Mouse (Mus musculus) C2C12 (cell line): Measurements from ENCODE around the gene Nudt8. TPM values are rescaled to one million over a fixed set of nuclear protein-coding genes. Genes with fewer than 3 reads are reported as not detected.

Source experiments
- H3K27me3 ChIP-seq: one replicate; pipeline ENCODE4 v1.6.1; 2011; ENCODE audit not compliant: control insufficient read depth, insufficient read depth, insufficient read length
- H3K36me3 ChIP-seq: one replicate; pipeline ENCODE4 v1.6.1; 2011; ENCODE audit not compliant: control insufficient read depth, insufficient read depth
- H3K4me3 ChIP-seq: one replicate; pipeline ENCODE4 v1.5.1; 2011; ENCODE audit warnings: mild to moderate bottlenecking, control low read depth; ENCODE audit not compliant: poor library complexity, insufficient read depth, severe bottlenecking
- H3K79me2 ChIP-seq: one replicate; pipeline ENCODE4 v1.6.1; 2011; ENCODE audit not compliant: control insufficient read depth, insufficient read depth
- H3K79me3 ChIP-seq: one replicate; pipeline ENCODE4 v1.6.1; 2011; ENCODE audit warnings: low read depth, control low read depth
- H3ac ChIP-seq: one replicate; pipeline ENCODE3; 2011; ENCODE audit warnings: low read depth; ENCODE audit not compliant: control insufficient read depth, insufficient read length
- CEBPB ChIP-seq: IDR thresholded peaks from one replicate; pipeline ENCODE4 v1.6.1; 2011; ENCODE audit warnings: low read depth, mild to moderate bottlenecking, control low read depth, moderate library complexity
- CTCF ChIP-seq: IDR thresholded peaks from one replicate; pipeline ENCODE4 v1.5.1; 2011; ENCODE audit not compliant: control insufficient read depth, insufficient read depth, insufficient read length
- FOSL1 ChIP-seq: IDR thresholded peaks from one replicate; pipeline ENCODE4 v1.8.0; 2011; ENCODE audit warnings: mild to moderate bottlenecking, low read length; ENCODE audit not compliant: poor library complexity, insufficient read depth, severe bottlenecking
- MAX ChIP-seq: IDR thresholded peaks from one replicate; pipeline ENCODE4 v1.6.1; 2011; ENCODE audit warnings: mild to moderate bottlenecking, control low read depth
- MYOD1 ChIP-seq: IDR thresholded peaks from one replicate; pipeline ENCODE4 v1.6.1; 2011; ENCODE audit warnings: low read depth; ENCODE audit not compliant: control insufficient read depth, insufficient read length
- MYOG ChIP-seq: IDR thresholded peaks from one replicate; pipeline ENCODE4 v1.6.1; 2011; ENCODE audit not compliant: control insufficient read depth, insufficient read length; ENCODE audit errors: extremely low read depth
- USF1 ChIP-seq: IDR thresholded peaks from one replicate; pipeline ENCODE4 v1.6.1; 2011; ENCODE audit warnings: low read depth, mild to moderate bottlenecking, control low read depth, moderate library complexity
- polyA plus RNA-seq: library from polyadenylated mRNA; unstranded; fragments of >200 nt; fragmentation: generic; extraction: Trizol; gene quantifications from one replicate; pipeline ENCODE4 v1.2.1, GENCODE M21; 2012; ENCODE audit warnings: missing spikeins

The Nudt8 gene
- polyA plus RNA-seq, 1 experiment: 28.1 TPM

DNA sequence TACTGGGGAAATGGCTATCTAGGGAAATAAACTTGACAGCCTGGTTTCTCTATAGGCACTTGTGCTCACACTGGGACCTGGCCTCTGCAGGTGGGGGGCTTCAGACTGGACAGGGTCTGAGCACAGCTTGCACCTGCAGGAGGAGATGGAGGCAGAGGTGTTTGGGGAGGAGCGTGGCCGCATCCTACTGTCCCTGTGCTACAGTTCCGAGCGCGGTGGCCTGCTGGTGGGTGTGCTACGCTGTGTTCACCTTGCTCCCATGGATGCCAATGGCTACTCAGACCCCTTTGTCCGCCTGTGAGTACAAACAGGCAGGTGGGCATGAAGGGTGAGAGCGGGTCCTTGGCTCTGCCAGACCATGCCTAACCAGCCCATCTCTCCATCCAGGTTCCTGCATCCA lies 5.6 kb downstream of the Nudt8 start:
- H3K79me3 ChIP-seq: no peaks in the 10 kb centered on the region
- no peak overlapping the region for H3ac ChIP-seq
- TF ChIP-seq MAX: no peak
- TF ChIP-seq FOSL1: no peak
- TF ChIP-seq MYOD1: no peak
- TF ChIP-seq CTCF: no peak
- no peak for TF ChIP-seq MYOG
- TF ChIP-seq USF1: no peak
- TF ChIP-seq CEBPB: no peak
- peaks cover 50% of the 10 kb centered on the region for H3K36me3 ChIP-seq
- no peak overlapping the region for H3K4me3 ChIP-seq
- no peaks in the 10 kb centered on the region for H3K27me3 ChIP-seq
- peaks cover 1% of the 10 kb centered on the region for H3K79me2 ChIP-seq

DNA sequence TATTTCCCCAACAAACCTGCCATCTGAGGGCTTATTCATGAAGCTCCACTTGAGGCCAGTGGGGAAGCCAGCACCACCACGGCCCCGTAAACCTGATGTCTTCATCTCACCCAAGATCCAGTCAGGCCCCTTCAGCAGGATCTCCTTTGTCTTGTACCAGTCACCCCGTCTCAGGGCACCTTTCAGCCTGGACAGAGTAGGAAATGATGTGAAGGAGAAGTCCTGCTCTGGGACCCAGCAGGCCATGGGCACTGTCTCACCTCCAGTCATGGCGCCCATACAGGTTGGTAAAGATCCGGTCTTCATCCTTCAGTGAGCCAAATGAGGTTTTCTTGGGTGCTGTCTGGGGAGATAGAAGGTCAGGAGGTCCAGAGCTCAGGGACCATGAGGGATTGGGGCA lies 10.7 kb downstream of the Nudt8 start:
- no peak overlapping the region for H3K4me3 ChIP-seq

DNA sequence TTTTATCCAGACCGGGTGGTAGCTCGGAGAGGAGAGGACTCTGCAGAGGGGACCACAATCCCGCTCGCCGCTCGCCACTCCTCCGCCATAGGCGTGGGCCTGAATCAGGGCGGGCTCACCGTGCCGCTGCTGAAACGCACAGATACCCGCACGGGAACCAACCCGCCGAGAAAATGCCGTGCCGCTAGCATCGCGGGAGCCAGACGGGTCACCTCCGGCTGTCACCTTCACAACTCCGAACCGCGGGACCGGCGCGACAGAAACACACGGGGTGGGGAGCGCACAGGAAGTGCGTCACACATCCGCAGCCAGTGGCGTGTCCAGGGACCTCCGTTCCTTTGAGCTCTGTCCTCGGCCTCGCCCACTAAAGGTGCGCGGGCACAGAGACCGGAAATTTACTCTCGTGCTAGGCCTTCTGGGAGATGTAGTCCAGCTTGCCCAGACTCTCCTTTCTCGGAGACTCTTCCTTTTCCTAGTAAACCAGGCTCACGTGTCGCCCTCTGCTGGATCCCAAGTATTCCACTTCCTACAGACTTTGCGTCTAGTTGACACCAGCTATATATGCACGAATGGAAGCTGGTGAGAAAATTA lies 12.1 kb downstream of the Nudt8 start, which contains the start of gene Ndufv1:
Ndufv1 (minus strand) TSS at position 375 of the 591 bp plus-strand sequence.
- Histone ChIP-seq H3K79me2 (peaks cover 15% of the 10 kb centered on the region), H3K36me3 (peaks cover 33% of the 10 kb centered on the region), H3K4me3 (peak within 1 kb of the TSS; percentile 97), H3K79me3 (peaks cover 8% of the 10 kb centered on the region), H3K27me3 (no peaks in the 10 kb centered on the region), H3ac (peak within 1 kb of the TSS; percentile 91)
- TF ChIP-seq USF1 (peak; percentile 53), MYOG (no peak), MAX (peak; percentile 66), FOSL1 (no peak), CTCF (peak; percentile 70), MYOD1 (no peak), CEBPB (no peak)

More for the DNA sequence above, 10.7 kb downstream of the Nudt8 start:
- Histone ChIP-seq H3K79me3 (peaks cover 8% of the 10 kb centered on the region), H3K79me2 (peaks cover 15% of the 10 kb centered on the region), H3K36me3 (peaks cover 45% of the 10 kb centered on the region), H3K27me3 (no peaks in the 10 kb centered on the region), H3ac (no peak overlapping the region)
- TF ChIP-seq FOSL1 (no peak), CEBPB (no peak), CTCF (no peak), MAX (no peak), MYOD1 (no peak)

DNA sequence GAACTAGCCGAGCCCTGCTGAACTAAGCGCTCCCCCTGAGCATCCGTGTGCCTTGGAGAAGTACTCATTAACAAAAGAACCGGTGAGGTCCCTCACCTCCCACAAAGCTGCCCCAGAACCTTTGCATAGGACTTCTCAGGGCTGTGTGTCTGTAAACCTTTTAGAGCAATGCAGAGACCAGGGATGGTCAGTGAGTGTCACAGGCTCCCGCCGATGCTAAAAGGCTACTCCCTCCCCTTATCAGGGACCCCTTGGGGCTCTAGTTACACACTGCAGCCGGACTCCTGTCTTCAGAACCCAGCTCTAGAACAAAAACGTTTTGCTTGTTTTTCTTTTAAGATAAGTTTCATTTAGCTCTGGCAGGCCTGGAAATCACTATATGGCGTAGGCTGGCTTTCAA lies 12.7 kb downstream of the Nudt8 start:
- Histone ChIP-seq H3K79me3 (peaks cover 8% of the 10 kb centered on the region), H3ac (peak overlapping the region; percentile 55), H3K36me3 (peaks cover 27% of the 10 kb centered on the region), H3K27me3 (no peaks in the 10 kb centered on the region), H3K4me3 (no peak overlapping the region), H3K79me2 (peaks cover 15% of the 10 kb centered on the region)
- no peak for TF ChIP-seq USF1
- TF ChIP-seq FOSL1: no peak
- TF ChIP-seq CEBPB: no peak
- no peak for TF ChIP-seq MYOG
- TF ChIP-seq MYOD1: no peak
- TF ChIP-seq CTCF: no peak
- TF ChIP-seq MAX: no peak

DNA sequence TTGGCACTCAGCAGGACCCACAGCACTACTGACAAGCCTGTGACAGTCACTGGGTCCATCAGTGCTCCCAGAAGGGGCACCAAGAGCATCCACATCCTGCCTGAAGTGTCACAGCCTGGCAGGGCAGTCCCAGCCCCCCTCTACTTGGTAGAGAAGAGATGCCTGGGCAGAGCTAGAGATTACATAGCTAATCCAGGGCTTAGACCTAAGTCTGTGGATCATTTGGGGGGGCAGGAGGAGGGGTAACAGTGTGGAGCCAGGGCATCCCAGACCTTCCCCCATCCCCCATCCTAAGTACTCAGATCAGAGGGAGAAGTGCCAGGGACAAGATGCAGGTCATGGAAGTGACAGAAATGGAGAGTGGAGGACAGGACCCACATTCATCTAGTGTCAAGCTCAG lies 14.4 kb downstream of the Nudt8 start:
- no peak for TF ChIP-seq MAX
- TF ChIP-seq CEBPB: no peak
- no peak for TF ChIP-seq MYOG
- TF ChIP-seq USF1: no peak
- TF ChIP-seq FOSL1: no peak
- no peak for TF ChIP-seq MYOD1
- no peak for TF ChIP-seq CTCF
- H3ac ChIP-seq: no peak overlapping the region
- H3K79me2 ChIP-seq: peaks cover 15% of the 10 kb centered on the region
- peaks cover 13% of the 10 kb centered on the region for H3K36me3 ChIP-seq
- no peak overlapping the region for H3K4me3 ChIP-seq
- H3K27me3 ChIP-seq: no peaks in the 10 kb centered on the region
- peaks cover 8% of the 10 kb centered on the region for H3K79me3 ChIP-seq

DNA sequence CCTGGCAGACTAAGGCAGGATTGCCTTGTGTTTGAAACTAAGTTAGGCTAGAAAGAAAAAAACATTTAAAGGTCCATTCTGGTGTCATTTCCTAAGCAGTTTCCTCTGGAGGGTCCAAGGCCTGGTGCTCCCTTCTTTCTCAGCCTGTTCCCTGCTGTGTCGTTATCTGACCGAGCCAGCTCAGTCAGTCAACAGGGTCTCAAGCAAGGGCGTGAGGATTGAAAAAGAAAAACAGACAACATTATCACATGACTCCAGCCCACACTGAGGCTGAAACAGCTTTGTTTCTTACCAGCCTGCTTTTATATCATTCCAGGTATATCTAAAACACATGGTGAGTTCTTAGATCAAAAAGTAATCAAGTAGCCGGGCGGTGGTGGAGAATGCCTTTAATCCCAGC lies 15.3 kb downstream of the Nudt8 start:
- Histone ChIP-seq H3K79me3 (peaks cover 8% of the 10 kb centered on the region), H3ac (no peak overlapping the region), H3K79me2 (peaks cover 15% of the 10 kb centered on the region), H3K27me3 (no peaks in the 10 kb centered on the region), H3K36me3 (peaks cover 7% of the 10 kb centered on the region), H3K4me3 (no peak overlapping the region)
- TF ChIP-seq MYOD1 (no peak), CEBPB (no peak), MYOG (no peak), MAX (no peak), USF1 (no peak), CTCF (no peak), FOSL1 (no peak)
